Mouse (Mus musculus) megakaryocyte, embryonic 14.5 days (primary cell): ENCODE results near the gene Fblim1. TPM values are rescaled to one million over a fixed set of nuclear protein-coding genes. Genes with fewer than 3 reads are reported as not detected.

Experiments used
- H3K27me3 ChIP-seq: replicated peaks from 2 replicates; pipeline ENCODE3; 2012; ENCODE audit warnings: inconsistent platforms
- H3K36me3 ChIP-seq: replicated peaks from 2 replicates; pipeline ENCODE3; 2012; ENCODE audit warnings: low read length, inconsistent platforms, mixed read lengths
- H3K4me1 ChIP-seq: 2 replicates; pipeline ENCODE4 v1.6.1; 2012; ENCODE audit warnings: inconsistent platforms
- H3K4me3 ChIP-seq: replicated peaks from 2 replicates; pipeline ENCODE3; 2012; ENCODE audit warnings: moderate library complexity, mild to moderate bottlenecking, inconsistent platforms
- H3K9me3 ChIP-seq: 2 replicates; pipeline ENCODE4 v1.6.1; 2012; ENCODE audit warnings: inconsistent platforms
- FLI1 ChIP-seq: IDR thresholded peaks from 2 replicates; pipeline ENCODE4 v1.6.1; 2012; ENCODE audit warnings: low read length, inconsistent platforms, mixed read lengths
- GATA1 ChIP-seq: IDR thresholded peaks from 3 replicates; pipeline ENCODE4 v1.6.1; 2012; ENCODE audit warnings: mixed read lengths, low read length, inconsistent platforms, borderline replicate concordance
- polyA plus RNA-seq: library from polyadenylated mRNA; stranded (reverse); fragments of >175 nt; gene quantifications from 2 replicates; pipeline ENCODE4 v1.2.3, GENCODE M21; 2012; ENCODE audit warnings: low replicate concordance; ENCODE audit not compliant: insufficient read depth

The Fblim1 gene
- polyA plus RNA-seq, 1 experiment = 17.1 TPM

- Histone ChIP-seq H3K36me3 (peaks cover 5% of the 10 kb centered on the region), H3K4me3 (no peak overlapping the region), H3K27me3 (peaks cover 42% of the 10 kb centered on the region), H3K4me1 (peaks cover 9% of the 10 kb centered on the region), H3K9me3 (peaks cover 10% of the 10 kb centered on the region)
- TF ChIP-seq GATA1 = no peak
- TF ChIP-seq FLI1 = no peak
Observed at GRCm38 (mm10) chr4:141591547-141591946, 14.3 kb downstream of the Fblim1 start.

GRCm38 (mm10) chr4:141583919-141584318 is 22.0 kb downstream of the Fblim1 start:
- Histone ChIP-seq H3K36me3 (no peaks in the 10 kb centered on the region), H3K4me3 (no peak overlapping the region), H3K27me3 (peaks cover 37% of the 10 kb centered on the region), H3K4me1 (peaks cover 3% of the 10 kb centered on the region; the same call in 1 of the 2 replicates), H3K9me3 (no peaks in the 10 kb centered on the region)
- TF ChIP-seq GATA1 (no peak), FLI1 (no peak)

GRCm38 (mm10) chr4:141581051-141581450 is 24.8 kb downstream of the Fblim1 start:
- peaks cover 46% of the 10 kb centered on the region for H3K27me3 ChIP-seq
- H3K9me3 ChIP-seq = peaks cover 4% of the 10 kb centered on the region
- no peak for TF ChIP-seq GATA1
- no peak overlapping the region for H3K4me3 ChIP-seq
- H3K4me1 ChIP-seq = peaks cover 4% of the 10 kb centered on the region; the same call in 1 of the 2 replicates
- H3K36me3 ChIP-seq = no peaks in the 10 kb centered on the region

- TF ChIP-seq GATA1 (no peak), FLI1 (no peak)
- H3K4me3 ChIP-seq = no peak overlapping the region
- peaks cover 12% of the 10 kb centered on the region for H3K4me1 ChIP-seq
- peaks cover 4% of the 10 kb centered on the region for H3K9me3 ChIP-seq
- H3K36me3 ChIP-seq = no peaks in the 10 kb centered on the region
- peaks cover 50% of the 10 kb centered on the region for H3K27me3 ChIP-seq
Observed at GRCm38 (mm10) chr4:141578833-141579232, 27.1 kb downstream of the Fblim1 start.

GRCm38 (mm10) chr4:141576877-141577276 is 29.0 kb downstream of the Fblim1 start:
- TF ChIP-seq GATA1 (no peak), FLI1 (no peak)
- Histone ChIP-seq H3K4me3 (no peak overlapping the region), H3K36me3 (no peaks in the 10 kb centered on the region), H3K9me3 (peaks cover 4% of the 10 kb centered on the region), H3K27me3 (peaks cover 57% of the 10 kb centered on the region), H3K4me1 (peaks cover 14% of the 10 kb centered on the region)

- TF ChIP-seq GATA1 (no peak), FLI1 (no peak)
- peaks cover 4% of the 10 kb centered on the region for H3K9me3 ChIP-seq
- H3K4me1 ChIP-seq = peaks cover 15% of the 10 kb centered on the region
- H3K4me3 ChIP-seq = no peak overlapping the region
- peaks cover 57% of the 10 kb centered on the region for H3K27me3 ChIP-seq
- no peaks in the 10 kb centered on the region for H3K36me3 ChIP-seq
Observed at GRCm38 (mm10) chr4:141576404-141576803, 29.5 kb downstream of the Fblim1 start.

GRCm38 (mm10) chr4:141574789-141575702 is 30.9 kb downstream of the Fblim1 start:
- Histone ChIP-seq H3K4me3 (no peak overlapping the region), H3K4me1 (peaks cover 22% of the 10 kb centered on the region), H3K27me3 (peaks cover 59% of the 10 kb centered on the region), H3K9me3 (peaks cover 4% of the 10 kb centered on the region), H3K36me3 (no peaks in the 10 kb centered on the region)
- TF ChIP-seq FLI1 (no peak), GATA1 (no peak)

GRCm38 (mm10) chr4:141573359-141573966 is 32.4 kb downstream of the Fblim1 start:
- TF ChIP-seq GATA1 (no peak), FLI1 (no peak)
- H3K9me3 ChIP-seq = peaks cover 4% of the 10 kb centered on the region
- peak overlapping the region; percentile 66 for H3K4me3 ChIP-seq
- peaks cover 60% of the 10 kb centered on the region for H3K27me3 ChIP-seq
- peaks cover 18% of the 10 kb centered on the region for H3K4me1 ChIP-seq
- H3K36me3 ChIP-seq = no peaks in the 10 kb centered on the region

- Histone ChIP-seq H3K4me1 (peaks cover 18% of the 10 kb centered on the region), H3K9me3 (peaks cover 4% of the 10 kb centered on the region), H3K4me3 (no peak overlapping the region), H3K36me3 (no peaks in the 10 kb centered on the region), H3K27me3 (peaks cover 60% of the 10 kb centered on the region)
- no peak for TF ChIP-seq FLI1
- TF ChIP-seq GATA1 = no peak
Observed at GRCm38 (mm10) chr4:141572668-141573358, 33.1 kb downstream of the Fblim1 start.
